Mouse (Mus musculus): ENCODE results near the gene Arsb. TPM values are rescaled to one million over a fixed set of nuclear protein-coding genes. Genes with fewer than 3 reads are reported as not detected.

The Arsb gene
- polyA plus RNA-seq, 1 experiment from 2014 or later, result 11.2 TPM

GRCm38 (mm10) chr13:93814676-93815075, 43.2 kb downstream of the Arsb start:
- H3K4me3 ChIP-seq (ENCODE audit: low read length), result no peak overlapping the region

DNA sequence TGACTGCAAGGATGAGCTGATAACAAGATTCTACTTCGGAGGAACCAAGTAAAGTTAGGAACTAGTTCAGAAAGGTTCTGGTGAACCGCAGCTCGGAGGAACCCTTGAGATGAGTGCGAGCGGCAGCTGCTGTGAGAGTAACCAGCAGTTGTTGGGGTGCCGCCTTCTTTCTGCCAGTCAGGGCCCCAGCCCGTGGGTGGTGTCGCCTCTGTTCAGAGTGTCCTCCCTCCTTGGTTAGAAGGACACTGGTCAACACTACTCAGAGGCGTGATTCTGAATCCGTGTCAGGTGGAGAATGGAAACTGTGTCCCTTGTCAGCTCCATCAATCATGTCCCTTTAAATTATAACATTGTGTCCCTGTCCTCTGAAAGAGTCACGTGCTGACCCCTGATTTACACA, 43.7 kb downstream of the Arsb start:
- Histone ChIP-seq H3K36me3 (ENCODE audit: control insufficient read depth, insufficient read depth, low read length) (no peaks in the 10 kb centered on the region), H3K4me1 (ENCODE audit: control insufficient read depth, insufficient read depth, low read length) (no peaks in the 10 kb centered on the region), H3K9ac (ENCODE audit: low read depth, low read length) (no peak overlapping the region), H3K27me3 (replicated peaks; ENCODE audit: control insufficient read depth, insufficient read depth, low read length) (no peaks in the 10 kb centered on the region), H3K4me3 (ENCODE audit: low read length) (no peak overlapping the region), H3K27ac (ENCODE audit: low read length) (no peak overlapping the region), H3K4me2 (ENCODE audit: low read depth, low read length) (no peak overlapping the region), H3K9me3 (ENCODE audit: control insufficient read depth, low read length) (peaks cover 4% of the 10 kb centered on the region; the same call in 1 of the 2 replicates)
- ATAC-seq, result no peak
- WGBS, result 88% methylated on average over 11 of the region's 11 CpGs

More at GRCm38 (mm10) chr13:93814676-93815075, 43.2 kb downstream of the Arsb start:
- 93% methylated on average over 12 of the region's 12 CpGs for WGBS
- no peak for ATAC-seq
- H3K4me2 ChIP-seq (ENCODE audit: low read depth, low read length), result no peak overlapping the region
- no peaks in the 10 kb centered on the region for H3K4me1 ChIP-seq (ENCODE audit: control insufficient read depth, insufficient read depth, low read length)
- peaks cover 4% of the 10 kb centered on the region; the same call in 1 of the 2 replicates for H3K9me3 ChIP-seq (ENCODE audit: control insufficient read depth, low read length)
- H3K36me3 ChIP-seq (ENCODE audit: control insufficient read depth, insufficient read depth, low read length), result no peaks in the 10 kb centered on the region
- no peaks in the 10 kb centered on the region for H3K27me3 ChIP-seq (replicated peaks; ENCODE audit: control insufficient read depth, insufficient read depth, low read length)
- H3K9ac ChIP-seq (ENCODE audit: low read depth, low read length), result no peak overlapping the region
- no peak overlapping the region for H3K27ac ChIP-seq (ENCODE audit: low read length)

GRCm38 (mm10) chr13:93816127-93816526, 44.7 kb downstream of the Arsb start:
- Histone ChIP-seq H3K27me3 (replicated peaks; ENCODE audit: control insufficient read depth, insufficient read depth, low read length) (no peaks in the 10 kb centered on the region), H3K9me3 (ENCODE audit: control insufficient read depth, low read length) (peaks cover 4% of the 10 kb centered on the region; the same call in 1 of the 2 replicates), H3K4me2 (ENCODE audit: low read depth, low read length) (no peak overlapping the region), H3K4me3 (ENCODE audit: low read length) (no peak overlapping the region), H3K36me3 (ENCODE audit: control insufficient read depth, insufficient read depth, low read length) (no peaks in the 10 kb centered on the region), H3K4me1 (ENCODE audit: control insufficient read depth, insufficient read depth, low read length) (no peaks in the 10 kb centered on the region), H3K27ac (ENCODE audit: low read length) (no peak overlapping the region), H3K9ac (ENCODE audit: low read depth, low read length) (no peak overlapping the region)
- ATAC-seq, result no peak
- 83% methylated on average over 2 of the region's 2 CpGs for WGBS

DNA sequence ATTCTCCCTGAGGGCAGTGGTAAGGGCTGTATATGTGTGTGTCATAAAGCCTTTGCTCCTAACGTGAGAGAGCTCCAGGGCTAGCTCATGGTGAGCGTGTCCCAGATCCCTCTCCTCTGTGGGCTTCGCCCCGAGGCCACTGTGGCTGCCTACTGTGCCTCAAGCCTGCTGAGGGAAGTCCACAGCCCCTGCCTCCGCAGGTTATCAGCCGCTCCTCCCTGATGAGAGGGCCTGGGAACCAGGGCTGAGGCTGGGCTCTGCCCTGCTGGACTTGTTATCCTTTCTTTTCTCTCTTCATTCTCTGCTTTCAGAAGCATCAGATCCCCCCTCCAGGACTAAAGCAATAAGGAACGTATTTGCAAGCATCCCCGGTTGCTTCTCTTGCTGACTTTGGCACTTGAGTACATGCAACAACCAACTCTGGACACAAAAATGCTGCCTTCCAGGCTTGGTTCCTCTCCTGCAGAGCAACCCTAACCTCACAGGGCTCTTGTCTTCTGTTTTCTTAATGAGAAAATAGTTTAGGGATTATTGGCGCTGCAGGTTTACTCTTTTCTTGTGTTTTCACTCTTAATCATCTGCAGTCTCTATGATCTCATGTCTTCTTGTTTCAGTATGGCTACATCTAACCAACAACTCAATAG, 45.4 kb downstream of the Arsb start:
- 71% methylated on average over 9 of the region's 9 CpGs for WGBS
- peaks cover 4% of the 10 kb centered on the region; the same call in 1 of the 2 replicates for H3K9me3 ChIP-seq (ENCODE audit: control insufficient read depth, low read length)
- H3K9ac ChIP-seq (ENCODE audit: low read depth, low read length), result no peak overlapping the region

DNA sequence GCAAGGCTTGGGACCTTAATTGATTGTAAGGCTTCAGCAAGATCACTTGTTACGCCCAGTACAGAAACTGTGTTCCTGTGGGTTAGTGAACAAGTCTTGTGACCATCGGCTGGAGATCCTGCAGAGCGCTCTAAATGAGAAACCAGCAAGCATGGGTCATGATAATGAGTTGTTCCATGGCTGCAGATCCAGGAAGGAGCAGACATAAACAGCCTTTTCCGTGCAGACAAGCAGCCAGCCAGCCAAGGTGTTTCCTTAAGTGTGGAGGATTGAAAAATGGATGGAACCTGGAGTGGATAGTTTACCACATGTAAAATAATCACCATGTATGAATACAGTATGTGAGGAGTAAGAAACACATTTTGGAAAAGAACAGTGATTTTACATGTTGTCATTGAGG, 48.7 kb downstream of the Arsb start:
- H3K9me3 ChIP-seq (ENCODE audit: control insufficient read depth, low read length), result peaks cover 4% of the 10 kb centered on the region; the same call in 1 of the 2 replicates
- ATAC-seq, result no peak
- H3K27me3 ChIP-seq (replicated peaks; ENCODE audit: control insufficient read depth, insufficient read depth, low read length), result no peaks in the 10 kb centered on the region
- H3K4me1 ChIP-seq (ENCODE audit: control insufficient read depth, insufficient read depth, low read length), result no peaks in the 10 kb centered on the region
- H3K36me3 ChIP-seq (ENCODE audit: control insufficient read depth, insufficient read depth, low read length), result no peaks in the 10 kb centered on the region
- 76% methylated on average over 4 of the region's 4 CpGs for WGBS
- H3K4me2 ChIP-seq (ENCODE audit: low read depth, low read length), result no peak overlapping the region
- no peak overlapping the region for H3K27ac ChIP-seq (ENCODE audit: low read length)
- no peak overlapping the region for H3K9ac ChIP-seq (ENCODE audit: low read depth, low read length)
- H3K4me3 ChIP-seq (ENCODE audit: low read length), result no peak overlapping the region

More for the DNA sequence above, 45.4 kb downstream of the Arsb start:
- H3K36me3 ChIP-seq (ENCODE audit: control insufficient read depth, insufficient read depth, low read length), result no peaks in the 10 kb centered on the region
- no peak overlapping the region for H3K4me2 ChIP-seq (ENCODE audit: low read depth, low read length)
- H3K4me3 ChIP-seq (ENCODE audit: low read length), result no peak overlapping the region
- no peak for ATAC-seq
- H3K27me3 ChIP-seq (replicated peaks; ENCODE audit: control insufficient read depth, insufficient read depth, low read length), result no peaks in the 10 kb centered on the region
- no peak overlapping the region for H3K27ac ChIP-seq (ENCODE audit: low read length)
- H3K4me1 ChIP-seq (ENCODE audit: control insufficient read depth, insufficient read depth, low read length), result no peaks in the 10 kb centered on the region

DNA sequence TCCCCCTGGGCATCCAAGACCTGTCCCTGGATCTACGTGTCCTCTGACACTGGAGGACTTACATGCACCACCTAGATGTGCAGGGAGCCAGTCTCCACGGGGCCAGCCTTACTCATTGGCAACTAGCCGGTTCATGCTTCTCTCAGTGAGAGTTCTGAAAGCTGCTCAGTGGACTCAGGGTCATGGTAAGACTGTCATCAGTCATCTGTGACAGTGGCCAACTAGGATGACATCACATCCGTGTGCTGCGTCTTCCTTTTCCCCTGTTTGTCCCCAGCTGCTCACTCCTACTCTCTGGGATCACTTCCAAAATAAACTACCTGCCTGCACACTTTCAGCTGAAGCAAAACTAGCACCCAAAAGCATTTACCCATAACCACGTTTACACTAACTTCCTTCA, 50.6 kb downstream of the Arsb start:
- Histone ChIP-seq H3K4me1 (ENCODE audit: control insufficient read depth, insufficient read depth, low read length) (no peaks in the 10 kb centered on the region), H3K4me2 (ENCODE audit: low read depth, low read length) (no peak overlapping the region), H3K9ac (ENCODE audit: low read depth, low read length) (no peak overlapping the region), H3K27ac (ENCODE audit: low read length) (no peak overlapping the region), H3K27me3 (replicated peaks; ENCODE audit: control insufficient read depth, insufficient read depth, low read length) (no peaks in the 10 kb centered on the region), H3K36me3 (ENCODE audit: control insufficient read depth, insufficient read depth, low read length) (no peaks in the 10 kb centered on the region), H3K9me3 (ENCODE audit: control insufficient read depth, low read length) (peaks cover 4% of the 10 kb centered on the region; the same call in 1 of the 2 replicates), H3K4me3 (ENCODE audit: low read length) (no peak overlapping the region)
- WGBS, result 60% methylated on average over 6 of the region's 6 CpGs
- ATAC-seq, result no peak

DNA sequence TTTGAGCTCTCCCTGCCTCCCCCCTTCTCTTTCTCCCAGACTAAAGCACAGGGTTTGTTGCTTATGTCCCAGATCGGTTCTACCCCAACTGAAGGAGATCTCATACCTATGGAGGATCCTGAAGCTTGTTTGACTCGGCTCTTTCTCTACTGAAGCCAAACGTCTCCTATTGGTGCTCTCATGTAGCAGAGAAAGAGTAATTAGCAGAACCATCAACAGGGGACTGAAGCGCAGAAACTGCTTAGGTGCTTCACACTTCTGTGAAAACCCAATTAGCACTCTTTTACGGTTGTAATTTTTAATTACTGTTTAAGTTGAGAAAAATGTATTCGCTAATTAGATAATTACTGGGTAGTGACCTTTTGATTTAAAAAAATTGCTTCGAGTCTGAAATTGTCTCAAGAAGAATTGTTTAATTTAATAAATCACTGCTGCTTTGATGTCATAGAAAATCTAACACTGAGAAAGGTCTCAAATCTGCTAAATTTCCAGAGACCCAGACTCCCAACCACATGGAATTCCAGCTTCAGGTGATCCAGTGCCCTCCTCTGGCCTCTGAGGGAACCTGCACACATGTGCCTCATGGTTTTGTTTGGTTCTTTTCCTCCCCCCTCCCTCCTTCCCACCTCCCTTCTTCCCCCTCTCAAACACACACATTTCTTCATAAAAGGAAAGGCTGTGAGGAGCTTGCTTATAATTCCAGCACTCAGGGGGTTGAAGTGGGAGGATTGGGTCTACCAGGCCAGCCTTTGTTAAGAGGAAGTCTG, 54.5 kb downstream of the Arsb start:
- Histone ChIP-seq H3K27ac (ENCODE audit: low read length) (no peak overlapping the region), H3K27me3 (replicated peaks; ENCODE audit: control insufficient read depth, insufficient read depth, low read length) (no peaks in the 10 kb centered on the region), H3K9me3 (ENCODE audit: control insufficient read depth, low read length) (no peaks in the 10 kb centered on the region), H3K36me3 (ENCODE audit: control insufficient read depth, insufficient read depth, low read length) (no peaks in the 10 kb centered on the region), H3K9ac (ENCODE audit: low read depth, low read length) (no peak overlapping the region), H3K4me3 (ENCODE audit: low read length) (no peak overlapping the region), H3K4me1 (ENCODE audit: control insufficient read depth, insufficient read depth, low read length) (no peaks in the 10 kb centered on the region), H3K4me2 (ENCODE audit: low read depth, low read length) (no peak overlapping the region)
- no peak for ATAC-seq
- WGBS, result 80% methylated on average over 7 of the region's 7 CpGs

DNA sequence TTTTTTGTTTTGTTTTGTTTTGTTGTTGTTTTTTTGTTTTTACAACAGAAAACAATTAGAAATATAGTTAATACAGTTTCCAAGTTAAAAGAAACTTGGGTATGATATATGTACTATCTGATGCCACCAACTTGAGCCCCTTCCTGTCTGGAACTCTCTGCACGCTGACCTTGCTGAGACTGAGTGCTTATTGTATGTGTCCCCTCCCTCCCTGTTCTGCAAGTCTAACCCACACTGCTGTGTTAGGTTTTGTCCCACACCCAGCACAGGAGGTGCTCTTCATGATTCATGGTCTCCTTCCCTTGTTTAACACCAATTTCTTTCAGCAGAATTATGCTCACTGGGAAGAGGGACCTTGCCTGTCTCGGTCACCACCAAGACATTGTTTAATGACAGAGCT, 56.3 kb downstream of the Arsb start:
- Histone ChIP-seq H3K4me3 (ENCODE audit: low read length) (no peak overlapping the region), H3K4me2 (ENCODE audit: low read depth, low read length) (no peak overlapping the region), H3K4me1 (ENCODE audit: control insufficient read depth, insufficient read depth, low read length) (no peaks in the 10 kb centered on the region), H3K9ac (ENCODE audit: low read depth, low read length) (no peak overlapping the region), H3K27me3 (replicated peaks; ENCODE audit: control insufficient read depth, insufficient read depth, low read length) (no peaks in the 10 kb centered on the region), H3K27ac (ENCODE audit: low read length) (no peak overlapping the region), H3K9me3 (ENCODE audit: control insufficient read depth, low read length) (no peaks in the 10 kb centered on the region), H3K36me3 (ENCODE audit: control insufficient read depth, insufficient read depth, low read length) (no peaks in the 10 kb centered on the region)
- WGBS, result 64% methylated on average over 2 of the region's 2 CpGs
- ATAC-seq, result no peak

DNA sequence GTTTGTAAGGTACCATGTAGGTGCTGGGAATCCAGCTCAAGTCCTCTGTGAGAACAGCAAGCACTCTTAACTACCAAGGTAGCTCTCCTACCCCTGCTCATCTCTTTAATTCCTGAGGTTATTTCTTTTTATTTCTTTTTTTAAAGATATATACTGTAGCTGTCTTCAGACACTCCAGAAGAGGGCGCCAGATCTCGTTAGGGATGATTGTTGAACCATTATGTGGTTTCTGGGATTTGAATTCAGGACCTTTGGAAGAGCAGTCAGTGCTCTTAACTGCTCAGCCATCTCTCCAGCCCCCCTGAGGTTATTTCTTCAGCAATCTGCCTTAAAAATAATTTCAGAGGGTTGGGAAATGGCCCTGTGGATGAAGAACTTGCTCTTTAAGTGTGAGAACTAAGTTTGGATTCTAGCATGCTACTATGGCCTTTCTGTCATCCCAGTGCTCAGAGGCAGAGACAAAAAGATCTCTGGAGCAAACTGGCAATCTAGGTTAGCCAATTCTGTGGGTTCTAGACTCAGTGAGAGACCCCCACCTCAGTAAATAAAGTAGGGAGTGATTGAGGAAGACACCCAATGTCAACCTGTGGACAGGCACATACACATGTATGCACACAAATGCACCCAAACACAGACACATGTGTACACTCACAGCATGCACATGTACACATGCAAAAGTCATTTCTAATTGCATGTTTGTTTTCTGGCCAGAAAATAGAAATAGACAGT, 58.3 kb downstream of the Arsb start:
- WGBS, result 58% methylated on average over 2 of the region's 2 CpGs
- Histone ChIP-seq H3K36me3 (ENCODE audit: control insufficient read depth, insufficient read depth, low read length) (no peaks in the 10 kb centered on the region), H3K9me3 (ENCODE audit: control insufficient read depth, low read length) (no peaks in the 10 kb centered on the region), H3K4me3 (ENCODE audit: low read length) (no peak overlapping the region), H3K27me3 (replicated peaks; ENCODE audit: control insufficient read depth, insufficient read depth, low read length) (no peaks in the 10 kb centered on the region), H3K4me1 (ENCODE audit: control insufficient read depth, insufficient read depth, low read length) (no peaks in the 10 kb centered on the region), H3K4me2 (ENCODE audit: low read depth, low read length) (no peak overlapping the region), H3K27ac (ENCODE audit: low read length) (no peak overlapping the region), H3K9ac (ENCODE audit: low read depth, low read length) (no peak overlapping the region)
- no peak for ATAC-seq

All from intestine, embryonic 16.5 days (tissue).